Mouse (Mus musculus) lung, adult 2 months (tissue): ENCODE results near the gene Nav2.

Experiments
- CTCF ChIP-seq: fragments of 200-500 bp; IDR thresholded peaks from 2 replicates; pipeline ENCODE4 v1.5.1; 2011; ENCODE audit warnings: mild to moderate bottlenecking, low read length, control low read depth; ENCODE audit not compliant: insufficient read depth
- POLR2A ChIP-seq: fragments of 200-500 bp; IDR thresholded peaks from 2 replicates; pipeline ENCODE4 v1.6.1; 2011; ENCODE audit warnings: low read depth, mild to moderate bottlenecking, control low read depth, low read length, borderline replicate concordance; ENCODE audit errors: extremely low read depth

DNA sequence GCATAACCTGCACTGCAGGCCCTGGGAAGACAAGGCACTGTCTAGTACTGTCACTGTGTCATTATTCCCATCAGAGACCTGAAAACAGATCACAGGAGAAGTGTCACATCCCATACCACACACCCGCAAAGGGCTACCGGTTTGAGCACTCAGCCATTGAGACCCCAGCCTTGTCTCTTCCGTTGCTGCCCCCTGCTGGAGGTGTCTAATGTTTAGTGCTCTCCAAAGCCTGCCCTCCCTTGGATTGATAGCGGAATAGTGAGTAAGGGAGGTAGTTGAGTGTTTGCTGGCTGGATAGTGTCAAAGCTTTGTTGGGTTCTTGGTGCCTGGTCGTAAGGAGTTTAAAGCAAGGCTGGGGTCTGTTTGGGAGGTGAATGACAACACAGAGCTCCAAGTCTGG lies 568.1 kb downstream of the Nav2 start:
- TF ChIP-seq POLR2A (no peak), CTCF (peak; percentile 35; the same call in 1 of the 2 replicates)
